Mouse (Mus musculus): ENCODE measurements around the gene Mrps7.
A peak's percentile ranks its signal among the peaks of the same experiment; 100 is the strongest.

Mrps7 gene

DNA sequence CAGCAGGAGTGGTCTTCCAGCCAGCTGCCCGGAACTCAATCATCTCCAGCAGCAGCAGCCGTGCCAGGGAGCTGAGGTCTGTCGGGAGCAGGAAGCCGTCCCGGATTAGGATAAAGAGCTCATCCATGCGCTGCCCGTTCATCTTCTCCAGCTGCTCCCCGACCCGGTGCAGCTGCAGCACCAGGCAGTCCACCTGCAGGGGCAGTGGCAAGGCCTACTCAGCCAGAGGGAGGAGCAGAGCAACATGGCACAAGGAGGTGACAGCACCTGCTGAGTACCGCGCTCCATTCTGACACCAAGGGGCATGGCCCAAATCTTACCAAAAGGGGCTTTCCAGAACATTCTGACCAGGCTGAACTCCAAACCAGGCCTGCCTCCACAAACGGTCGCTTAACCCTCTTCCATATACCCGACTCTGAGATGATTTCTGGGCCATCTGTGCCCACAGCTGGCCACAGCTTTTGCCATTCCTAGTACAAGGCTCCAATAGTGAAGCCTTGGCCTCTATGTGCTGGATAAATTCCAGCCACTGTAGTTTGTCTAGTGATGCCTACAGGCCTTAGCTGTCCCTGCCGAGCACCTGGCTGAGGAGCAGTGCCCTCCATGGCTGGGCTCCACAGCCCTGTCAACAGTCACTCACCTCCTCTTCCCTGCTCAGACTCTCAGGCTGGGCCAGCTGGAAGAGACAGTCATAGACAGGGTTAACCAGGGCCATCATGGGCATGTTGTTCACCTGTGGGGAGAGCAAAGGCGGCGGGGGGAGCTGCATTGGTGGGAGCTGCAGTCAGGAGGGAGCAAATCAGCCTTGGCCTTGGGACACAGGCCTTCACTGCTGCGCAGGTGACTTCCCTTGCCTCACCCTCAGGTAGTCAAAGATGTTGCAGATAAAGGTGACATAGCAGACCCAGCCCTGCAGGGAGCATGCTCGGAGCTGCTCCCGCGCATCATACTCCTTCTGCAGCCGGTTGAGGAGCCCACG is 5.0 kb downstream of the Mrps7 start:
- no peak for DNase-seq (ENCODE audit: low spot score)

DNA sequence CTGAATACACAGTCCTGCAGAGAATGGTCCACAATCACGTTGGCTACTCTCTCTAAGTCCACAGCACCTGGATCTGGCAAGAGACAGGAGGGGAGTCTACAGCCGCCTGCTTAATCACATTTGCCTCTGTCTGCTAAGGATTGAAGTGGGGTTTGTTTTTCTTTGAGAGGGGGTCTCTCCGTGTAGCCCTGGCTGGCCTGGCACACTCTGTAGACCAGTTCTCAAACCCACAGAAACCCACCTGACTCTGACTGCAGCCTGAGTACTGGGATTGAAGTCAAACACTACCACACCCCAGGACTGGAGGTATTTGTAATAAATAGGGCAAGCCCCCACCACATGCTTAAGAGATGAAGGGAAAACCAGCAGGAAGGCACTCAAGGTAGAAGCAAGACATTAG is 5.9 kb downstream of the Mrps7 start:
- DNase-seq (ENCODE audit: low spot score): no peak

DNA sequence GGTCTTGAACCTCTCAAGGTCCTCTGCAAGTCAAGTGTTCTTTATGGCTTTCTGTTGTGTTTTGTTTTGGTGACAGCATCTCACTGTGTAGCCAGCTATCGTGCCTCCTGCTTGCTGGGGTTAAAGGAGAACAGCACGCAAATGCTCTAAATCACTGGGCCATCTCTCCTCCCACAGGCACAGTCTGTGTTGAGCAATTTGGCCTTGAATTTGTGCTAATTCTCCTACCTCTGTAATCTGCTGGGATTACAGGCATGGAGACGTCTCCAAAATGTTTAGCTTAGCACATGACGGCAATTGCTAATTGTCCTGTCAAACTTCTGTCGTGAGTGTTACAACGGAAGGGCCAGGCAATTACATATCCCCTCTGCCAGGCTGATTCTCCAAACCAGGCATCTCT is 7.4 kb downstream of the Mrps7 start:
- no peak for DNase-seq (ENCODE audit: low spot score)

GRCm38 (mm10) chr11:115612059-115612409 is 8.3 kb downstream of the Mrps7 start:
- DNase-seq (ENCODE audit: low spot score): peak; percentile 42

GRCm38 (mm10) chr11:115612410-115613137 is 8.8 kb downstream of the Mrps7 start, which contains the start of gene Mif4gd:
Gene Mif4gd (minus strand): TSS chr11:115612969.
- DNase-seq (ENCODE audit: low spot score): peak; percentile 87

DNA sequence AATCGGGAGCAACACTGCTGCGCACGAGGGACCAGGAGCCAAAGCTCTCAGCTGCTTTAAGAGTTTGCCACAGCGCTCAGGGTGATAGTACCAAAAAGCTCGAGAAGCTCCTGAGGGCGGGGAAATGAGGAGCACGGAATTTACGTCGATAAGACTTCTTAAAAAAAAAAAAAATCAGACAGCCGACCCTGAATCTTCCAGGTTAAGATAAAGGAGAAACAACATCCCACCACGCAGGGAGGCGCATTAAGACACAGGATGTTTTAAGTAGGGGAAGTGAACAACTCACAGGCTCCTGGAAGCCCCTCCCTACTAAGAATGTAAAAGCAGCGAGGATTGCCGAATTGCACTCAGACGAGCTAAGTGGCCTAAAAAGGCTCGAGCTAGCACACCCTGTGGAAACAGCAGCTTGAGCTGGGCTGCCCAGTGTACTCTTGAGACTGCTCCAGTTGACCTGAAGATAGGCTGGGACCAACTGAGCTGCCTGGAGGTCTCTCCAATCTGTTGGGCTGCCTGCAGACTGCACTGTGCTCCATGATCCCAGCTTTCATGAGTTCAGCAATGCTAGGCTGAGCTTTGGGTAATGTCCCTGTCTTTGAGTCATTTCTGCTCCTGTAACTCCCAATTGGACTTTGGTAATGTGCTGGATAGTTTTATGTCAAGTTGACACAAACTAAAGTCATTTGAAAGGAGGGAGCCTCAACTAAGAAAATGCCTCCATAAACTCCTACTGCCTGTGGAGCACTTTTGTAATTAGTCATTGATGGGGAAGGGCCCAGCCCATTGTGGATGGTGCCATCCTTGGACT is 9.6 kb downstream of the Mrps7 start:
- DNase-seq (ENCODE audit: low spot score): no peak

DNA sequence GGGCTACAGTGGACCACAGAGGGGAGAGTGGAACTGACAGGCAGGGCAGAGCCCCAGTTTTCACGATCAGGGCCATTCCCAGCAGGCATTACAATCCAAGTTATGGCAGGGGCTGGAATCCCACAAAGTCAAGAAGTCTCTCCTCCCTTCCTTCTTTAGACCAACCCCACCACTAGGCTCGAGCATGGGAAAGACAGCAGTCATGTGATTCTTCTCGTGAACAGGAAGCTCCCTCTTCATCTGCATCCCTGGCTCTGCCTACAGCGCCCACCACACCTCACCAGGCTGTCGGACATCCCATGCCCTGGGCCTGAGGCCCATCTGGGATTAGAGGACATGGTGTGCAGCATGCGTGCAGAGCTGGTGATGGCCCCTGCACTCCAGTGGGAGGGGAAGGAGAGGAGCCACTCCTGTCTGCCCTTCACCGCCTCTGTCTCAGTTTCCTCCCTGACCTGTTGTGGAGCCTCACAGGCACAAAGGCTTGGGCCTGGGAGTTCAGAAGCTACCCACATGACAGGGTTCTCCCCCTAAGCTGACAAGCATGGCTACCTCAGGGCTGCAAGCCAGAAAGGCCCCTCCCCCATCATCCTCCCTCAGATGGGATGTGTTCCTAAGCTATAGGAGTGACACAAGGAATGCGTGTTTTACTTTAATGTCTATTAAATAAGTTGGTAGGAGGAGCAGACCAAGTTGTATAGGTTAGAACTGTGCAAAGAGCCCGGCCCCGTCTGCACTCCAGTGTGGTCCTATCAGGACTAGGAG is 10.8 kb downstream of the Mrps7 start:
- DNase-seq (ENCODE audit: low spot score): no peak

DNA sequence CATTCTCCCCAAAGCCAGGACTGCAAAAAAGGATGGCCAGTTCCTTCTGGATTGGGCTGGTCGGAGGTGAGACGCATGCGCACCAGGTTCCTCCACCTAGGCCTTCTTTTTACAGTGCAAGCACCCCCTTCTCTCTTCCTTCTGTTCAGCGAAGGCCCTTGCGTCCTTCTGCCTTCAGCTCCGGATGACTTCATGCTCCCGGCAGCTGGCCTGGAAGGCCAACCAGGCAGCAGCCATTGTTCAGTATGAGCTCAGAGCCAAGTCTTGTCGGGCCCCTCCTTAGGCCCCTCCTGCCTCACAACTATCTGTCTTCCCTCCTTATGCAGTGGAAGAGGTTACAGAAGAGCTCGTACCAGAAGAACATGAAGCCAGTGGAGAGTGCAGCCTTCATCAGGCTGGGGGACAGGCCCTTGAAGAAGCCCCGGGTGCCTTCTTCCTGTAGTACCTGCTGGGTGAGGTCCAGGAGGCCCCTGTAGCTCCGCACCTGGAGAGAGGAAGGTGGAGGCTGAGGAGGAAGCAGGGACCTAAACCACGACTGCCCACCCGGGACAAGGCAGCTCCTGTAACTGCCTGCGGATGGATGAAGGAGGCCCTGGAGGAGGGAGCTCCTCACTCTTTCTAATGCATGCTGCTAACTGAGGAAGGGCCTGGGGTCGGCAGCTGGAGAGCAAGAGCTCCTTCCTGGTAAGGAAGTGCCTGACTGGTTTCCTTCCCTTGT is 11.5 kb downstream of the Mrps7 start:
- no peak for DNase-seq (ENCODE audit: low spot score)

- no peak for DNase-seq (ENCODE audit: low spot score)
Measured at GRCm38 (mm10) chr11:115615875-115616274, 12.2 kb downstream of the Mrps7 start.

DNA sequence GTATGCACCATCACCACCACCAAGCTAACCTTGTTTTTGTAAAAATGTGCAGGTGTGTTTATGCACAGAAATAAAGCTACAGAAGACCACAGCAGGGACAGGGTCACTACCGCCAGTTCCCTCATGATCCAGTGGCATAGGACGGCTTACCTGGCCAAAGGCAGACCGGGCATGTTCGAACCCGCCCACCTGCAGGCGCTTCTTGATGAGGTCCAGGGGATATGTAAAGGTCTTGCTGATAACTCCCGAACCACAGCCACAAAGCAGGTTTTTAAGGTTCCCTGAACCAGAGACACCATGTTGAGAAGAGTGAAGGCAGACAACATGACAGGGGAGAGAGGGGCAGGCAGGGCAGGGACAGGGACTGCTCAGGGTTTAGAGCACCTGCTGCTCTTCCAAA is 12.6 kb downstream of the Mrps7 start:
- no peak for DNase-seq (ENCODE audit: low spot score)

DNA sequence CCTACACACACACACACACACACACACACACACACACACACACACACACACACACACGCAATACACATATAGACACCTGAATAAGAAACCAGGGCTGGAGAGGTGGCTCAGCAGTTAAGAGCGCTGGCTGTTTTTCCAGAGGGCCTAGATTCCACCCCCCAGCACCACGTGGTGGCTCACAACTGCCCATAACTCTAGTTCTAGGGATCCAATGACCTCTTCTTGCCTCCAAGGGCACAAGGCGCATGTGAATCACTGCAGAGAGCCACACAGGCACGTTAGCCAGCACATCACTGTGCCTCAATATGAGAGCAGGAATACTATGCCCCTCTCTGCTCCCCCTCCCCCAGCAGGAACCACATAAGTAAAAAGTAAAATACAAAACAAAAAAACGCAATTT is 13.2 kb downstream of the Mrps7 start:
- no peak for DNase-seq (ENCODE audit: low spot score)

DNA sequence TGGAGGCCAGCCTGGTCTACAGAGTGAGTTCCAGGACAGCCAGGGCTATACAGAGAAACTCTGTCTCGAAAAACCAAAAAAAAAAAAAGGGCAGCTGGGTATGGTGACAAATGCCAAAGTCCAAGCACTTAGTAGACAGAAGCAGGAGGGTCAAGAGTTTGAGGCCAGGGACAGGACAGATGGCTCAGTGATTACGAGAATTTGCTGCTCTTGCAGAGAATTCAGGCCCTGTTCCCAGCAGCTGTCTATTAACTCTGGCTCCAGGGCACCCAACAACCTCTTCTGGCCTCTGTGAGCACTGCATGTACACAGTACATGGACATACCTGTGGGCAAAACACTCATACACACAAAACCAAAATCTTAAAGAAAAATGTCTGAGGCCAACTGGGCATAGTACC is 14.3 kb downstream of the Mrps7 start:
- no peak for DNase-seq (ENCODE audit: low spot score)

- DNase-seq (ENCODE audit: low spot score): no peak
Measured at GRCm38 (mm10) chr11:115618732-115619516, 15.2 kb downstream of the Mrps7 start.

DNA sequence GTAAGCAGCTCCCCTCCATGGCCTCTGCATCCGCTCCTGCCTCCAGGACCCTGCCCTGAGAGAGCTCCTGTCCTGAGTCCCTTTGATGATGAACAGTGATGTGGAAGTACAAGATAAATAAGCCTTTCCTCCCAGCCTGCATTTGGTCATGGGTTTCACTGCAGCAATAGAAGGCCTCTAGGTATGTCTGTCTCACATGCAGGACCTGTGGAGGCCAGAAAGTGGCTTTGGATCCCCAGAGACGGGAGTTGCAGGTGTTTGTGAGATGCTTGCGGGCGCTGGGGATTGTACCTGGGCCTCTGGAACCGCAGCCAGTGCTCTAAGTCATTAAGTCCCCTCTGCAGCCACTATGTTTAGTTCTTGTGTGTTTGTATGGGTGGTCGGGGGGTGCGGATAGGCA is 16.2 kb downstream of the Mrps7 start:
- DNase-seq (ENCODE audit: low spot score): no peak

GRCm38 (mm10) chr11:115623487-115624070 is 19.9 kb downstream of the Mrps7 start:
- no peak for DNase-seq (ENCODE audit: low spot score)

GRCm38 (mm10) chr11:115625877-115626276 is 22.2 kb downstream of the Mrps7 start:
- no peak for DNase-seq (ENCODE audit: low spot score)

DNA sequence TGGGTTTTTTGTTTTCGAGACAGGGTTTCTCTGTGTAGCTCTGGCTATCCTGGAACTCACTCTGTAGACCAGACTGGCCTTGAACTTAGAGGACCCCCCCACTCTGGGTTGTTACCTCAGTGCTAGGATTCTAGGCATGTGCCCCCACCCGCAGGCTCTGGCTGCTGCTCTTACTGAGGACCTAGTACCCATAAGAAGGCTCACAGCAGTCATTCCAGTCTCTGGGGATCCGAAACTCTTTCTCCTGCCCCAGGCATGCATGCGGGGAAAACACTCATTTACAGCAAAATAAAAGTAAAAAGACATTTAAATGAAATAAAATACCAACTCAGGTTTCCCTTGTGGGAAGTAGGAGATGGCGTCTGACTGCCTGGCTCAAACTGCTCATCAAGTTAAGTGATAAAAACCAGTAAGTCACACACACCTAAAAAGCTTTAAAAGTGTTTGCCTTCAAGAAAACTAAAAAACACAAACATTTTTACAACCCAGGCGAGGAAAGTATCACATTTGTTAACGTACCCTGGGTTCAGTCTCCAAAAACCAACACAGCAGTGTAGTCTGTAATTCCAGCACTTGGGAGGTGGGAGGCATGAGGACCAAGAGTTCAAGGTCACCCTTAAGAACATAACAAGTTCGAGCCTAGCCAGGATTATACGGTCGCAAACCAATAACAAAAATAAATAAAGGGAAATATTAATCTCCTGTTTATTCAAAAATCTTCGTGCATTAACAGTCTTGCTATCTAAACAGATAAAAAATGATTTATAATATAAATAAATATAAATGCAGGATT is 23.3 kb downstream of the Mrps7 start:
- DNase-seq (ENCODE audit: low spot score): no peak

DNA sequence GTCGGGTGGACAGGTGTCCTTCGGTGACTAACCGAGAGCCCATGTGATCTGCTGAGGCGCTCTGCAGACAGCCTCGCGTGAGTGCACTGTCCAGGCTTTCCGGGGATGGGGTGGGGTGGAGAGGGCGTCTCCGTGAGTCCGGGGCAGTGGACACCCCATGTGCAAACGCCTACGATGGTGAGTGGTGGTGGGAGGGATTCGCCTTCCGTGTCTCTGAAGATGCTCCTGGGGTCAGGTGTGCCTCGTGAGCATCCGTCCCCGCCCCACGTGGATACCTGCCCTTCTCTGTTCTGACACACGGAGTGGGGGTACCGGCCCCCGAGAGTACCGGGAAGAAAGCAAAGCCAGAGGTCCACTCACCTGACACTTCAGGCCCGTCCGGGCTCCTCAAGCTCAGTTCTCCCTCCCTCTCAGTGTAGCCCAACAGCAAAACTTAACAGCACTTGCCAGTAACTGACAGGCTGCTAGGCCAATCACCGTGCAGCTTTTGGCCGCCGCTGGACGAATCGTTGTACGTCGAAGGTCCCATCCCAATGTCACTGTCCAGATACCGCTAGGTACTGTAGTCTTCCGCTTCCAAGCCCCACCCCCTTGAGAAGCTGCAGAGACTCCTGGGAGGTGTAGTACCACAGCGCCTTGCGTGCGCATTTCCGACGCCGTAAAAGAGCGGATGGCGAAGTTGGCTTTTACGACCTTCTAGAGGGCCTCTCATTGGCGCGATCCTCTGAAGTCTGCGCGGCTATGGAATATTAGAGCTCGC is 24.2 kb downstream of the Mrps7 start, which contains the start of gene Slc25a19:
Gene Slc25a19 (minus strand): TSS at position 591 of the 760 bp plus-strand sequence.
- peak; percentile 100 for DNase-seq (ENCODE audit: low spot score)
